Mouse (Mus musculus): ENCODE measurements at regions not wholly inside any gene's neighbourhood (a gene's known extent, or its start where the extent isn't known, plus 50 kb on each side); places are given as distances from the start of the nearest gene placed in this dataset.
A peak's percentile ranks its signal among the peaks of the same experiment; 100 is the strongest.

GRCm38 (mm10) chr5:64490445-64490950, 312.7 kb upstream of the Klf3 start:
- ATAC-seq (replicated peaks; ENCODE audit: low FRiP score, poor library complexity, severe bottlenecking), result no peak

- ATAC-seq (replicated peaks; ENCODE audit: low FRiP score, poor library complexity, severe bottlenecking), result no peak
Measured at GRCm38 (mm10) chr5:64494429-64494828, 308.8 kb upstream of the Klf3 start.

GRCm38 (mm10) chr5:64496853-64497252, 306.3 kb upstream of the Klf3 start:
- ATAC-seq (replicated peaks; ENCODE audit: low FRiP score, poor library complexity, severe bottlenecking), result no peak

GRCm38 (mm10) chr5:64498431-64498830, 304.8 kb upstream of the Klf3 start:
- no peak for ATAC-seq (replicated peaks; ENCODE audit: low FRiP score, poor library complexity, severe bottlenecking)

GRCm38 (mm10) chr5:64499131-64499530, 304.1 kb upstream of the Klf3 start:
- ATAC-seq (replicated peaks; ENCODE audit: low FRiP score, poor library complexity, severe bottlenecking), result no peak

- ATAC-seq (replicated peaks; ENCODE audit: low FRiP score, poor library complexity, severe bottlenecking), result peak; percentile 81
Measured at GRCm38 (mm10) chr5:64500413-64500812, 302.8 kb upstream of the Klf3 start.

GRCm38 (mm10) chr5:64500866-64501265, 302.3 kb upstream of the Klf3 start:
- no peak for ATAC-seq (replicated peaks; ENCODE audit: low FRiP score, poor library complexity, severe bottlenecking)

GRCm38 (mm10) chr5:64501746-64502145, 301.4 kb upstream of the Klf3 start:
- no peak for ATAC-seq (replicated peaks; ENCODE audit: low FRiP score, poor library complexity, severe bottlenecking)

GRCm38 (mm10) chr5:64503514-64503913, 299.7 kb upstream of the Klf3 start:
- ATAC-seq (replicated peaks; ENCODE audit: low FRiP score, poor library complexity, severe bottlenecking), result no peak

- no peak for ATAC-seq (replicated peaks; ENCODE audit: low FRiP score, poor library complexity, severe bottlenecking)
Measured at GRCm38 (mm10) chr5:64504507-64504906, 298.7 kb upstream of the Klf3 start.

GRCm38 (mm10) chr5:64505227-64505834, 297.9 kb upstream of the Klf3 start:
- peak; percentile 84 for ATAC-seq (replicated peaks; ENCODE audit: low FRiP score, poor library complexity, severe bottlenecking)

- peak; percentile 81 for ATAC-seq (replicated peaks; ENCODE audit: low FRiP score, poor library complexity, severe bottlenecking)
Measured at GRCm38 (mm10) chr5:64505835-64506600, 297.2 kb upstream of the Klf3 start.

- ATAC-seq (replicated peaks; ENCODE audit: low FRiP score, poor library complexity, severe bottlenecking), result no peak
Measured at GRCm38 (mm10) chr5:64508565-64508964, 294.6 kb upstream of the Klf3 start.

- no peak for ATAC-seq (replicated peaks; ENCODE audit: low FRiP score, poor library complexity, severe bottlenecking)
Measured at GRCm38 (mm10) chr5:64513155-64513945, 289.8 kb upstream of the Klf3 start.

GRCm38 (mm10) chr5:64516115-64516665, 287.0 kb upstream of the Klf3 start:
- ATAC-seq (replicated peaks; ENCODE audit: low FRiP score, poor library complexity, severe bottlenecking), result no peak

GRCm38 (mm10) chr5:64517241-64517640, 285.9 kb upstream of the Klf3 start:
- no peak for ATAC-seq (replicated peaks; ENCODE audit: low FRiP score, poor library complexity, severe bottlenecking)

- no peak for ATAC-seq (replicated peaks; ENCODE audit: low FRiP score, poor library complexity, severe bottlenecking)
Measured at GRCm38 (mm10) chr5:64517835-64518234, 285.4 kb upstream of the Klf3 start.

- ATAC-seq (replicated peaks; ENCODE audit: low FRiP score, poor library complexity, severe bottlenecking), result no peak
Measured at GRCm38 (mm10) chr5:64519036-64519435, 284.2 kb upstream of the Klf3 start.

- no peak for ATAC-seq (replicated peaks; ENCODE audit: low FRiP score, poor library complexity, severe bottlenecking)
Measured at GRCm38 (mm10) chr5:64519731-64520130, 283.5 kb upstream of the Klf3 start.

GRCm38 (mm10) chr5:64521401-64521800, 281.8 kb upstream of the Klf3 start:
- ATAC-seq (replicated peaks; ENCODE audit: low FRiP score, poor library complexity, severe bottlenecking), result no peak

Data from erythroblast, adult 5-6 weeks (primary cell).